Mouse (Mus musculus) ES-Bruce4 (cell line): ENCODE measurements at regions not wholly inside any gene's neighbourhood (a gene's known extent, or its start where the extent isn't known, plus 50 kb on each side); places are given as distances from the start of the nearest gene placed in this dataset.

ENCODE experiments used
- H3K27ac ChIP-seq: 2 replicates; pipeline ENCODE4 v1.5.1; 2012; ENCODE audit warnings: low read length, inconsistent platforms; ENCODE audit not compliant: insufficient read depth
- H3K27me3 ChIP-seq: 2 replicates; pipeline ENCODE4 v1.6.1; 2012; ENCODE audit warnings: mild to moderate bottlenecking, low read length, inconsistent platforms; ENCODE audit not compliant: control insufficient read depth, poor library complexity, insufficient read depth, severe bottlenecking
- H3K36me3 ChIP-seq: 2 replicates; pipeline ENCODE4 v1.6.1; 2012; ENCODE audit warnings: inconsistent platforms, mild to moderate bottlenecking, low read length, moderate library complexity; ENCODE audit not compliant: control insufficient read depth, poor library complexity, insufficient read depth, severe bottlenecking
- H3K4me1 ChIP-seq: one replicate; pipeline ENCODE4 v1.8.1; 2011; ENCODE audit warnings: low read length; ENCODE audit not compliant: control insufficient read depth, insufficient read depth
- H3K4me3 ChIP-seq: 2 replicates; pipeline ENCODE4 v1.5.1; 2011; ENCODE audit warnings: low read depth, mild to moderate bottlenecking, low read length
- H3K9ac ChIP-seq: 2 replicates; pipeline ENCODE4 v1.6.1; 2012; ENCODE audit warnings: low read depth, mild to moderate bottlenecking, inconsistent platforms; ENCODE audit not compliant: poor library complexity, severe bottlenecking
- H3K9me3 ChIP-seq: replicated peaks from 2 replicates; pipeline ENCODE4 v1.6.1; 2012; ENCODE audit warnings: mild to moderate bottlenecking, low read length, inconsistent platforms; ENCODE audit not compliant: control insufficient read depth, poor library complexity, insufficient read depth, severe bottlenecking
- CTCF ChIP-seq: IDR thresholded peaks from one replicate; pipeline ENCODE4 v1.8.1; 2011; ENCODE audit warnings: low read depth, low read length
- EP300 ChIP-seq: IDR thresholded peaks from 2 replicates; pipeline ENCODE4 v1.6.1; 2011; ENCODE audit warnings: low read depth, low read length; ENCODE audit not compliant: insufficient read depth
- POLR2A ChIP-seq: IDR thresholded peaks from one replicate; pipeline ENCODE4 v1.8.1; 2011; ENCODE audit warnings: low read length; ENCODE audit not compliant: insufficient read depth

DNA sequence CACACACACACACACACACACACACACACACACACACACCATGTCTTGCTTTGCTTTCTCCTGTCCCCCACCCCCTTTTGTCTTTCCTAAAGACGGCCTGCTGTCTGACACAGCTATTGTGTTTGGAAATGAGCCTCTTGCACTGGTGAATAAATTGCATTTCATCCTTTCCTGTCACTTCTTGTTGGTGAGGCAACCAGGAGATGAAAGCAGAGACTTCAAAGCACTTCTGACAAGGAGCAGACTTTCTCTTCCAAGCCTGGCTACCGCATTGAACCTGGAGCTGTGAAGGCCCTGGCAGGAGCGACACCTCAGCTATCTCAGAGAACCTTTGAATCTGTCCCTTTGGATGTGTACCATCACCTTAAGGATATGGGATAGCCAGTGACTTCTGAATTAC, 199.4 kb upstream of the Ncam1 start:
- H3K4me1 ChIP-seq: no peaks in the 10 kb centered on the region
- H3K4me3 ChIP-seq: no peak overlapping the region
- H3K9ac ChIP-seq: no peak overlapping the region
- H3K36me3 ChIP-seq: no peaks in the 10 kb centered on the region
- TF ChIP-seq CTCF: no peak
- TF ChIP-seq EP300: no peak
- TF ChIP-seq POLR2A: no peak
- H3K9me3 ChIP-seq: no peaks in the 10 kb centered on the region; the same call in none of the 2 replicates
- H3K27ac ChIP-seq: no peak overlapping the region
- no peaks in the 10 kb centered on the region for H3K27me3 ChIP-seq

DNA sequence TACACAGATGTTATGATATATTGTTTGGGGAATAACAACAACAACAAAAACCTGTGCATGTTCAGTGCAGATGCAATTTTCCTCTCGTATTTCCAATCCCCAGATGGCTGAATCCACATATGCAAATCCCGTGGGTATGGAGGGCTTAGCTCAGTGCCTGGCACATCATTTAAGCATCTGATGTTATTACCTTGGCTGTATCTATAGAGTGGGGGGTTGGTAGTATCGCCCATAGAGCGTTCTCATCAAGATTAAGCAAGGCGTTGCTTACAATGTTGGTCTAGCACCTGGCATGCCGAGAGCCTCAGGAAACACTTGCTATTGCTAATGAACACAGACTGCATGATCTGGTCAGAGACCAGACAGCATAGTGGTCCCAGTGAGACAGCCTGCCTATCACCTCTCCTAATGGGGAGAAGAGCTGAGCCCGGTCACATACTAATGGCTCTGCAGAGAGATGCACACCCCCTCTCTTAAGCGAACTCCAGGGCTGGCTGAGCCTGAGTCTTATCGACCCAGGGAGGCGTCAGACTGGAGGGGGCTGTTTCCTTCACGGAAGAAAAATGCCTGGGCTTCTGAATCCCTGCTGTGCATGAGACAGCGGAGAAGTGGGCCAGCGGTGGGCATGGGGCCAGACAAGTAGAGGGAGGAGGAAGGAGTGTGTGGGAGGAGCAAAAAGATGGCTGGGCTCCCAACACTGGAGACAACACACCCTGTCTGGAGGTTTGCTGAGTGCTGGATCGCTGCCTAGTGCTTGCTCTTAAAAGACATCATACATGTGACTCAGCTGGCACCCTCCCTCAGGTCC, 190.9 kb upstream of the Ncam1 start:
- Histone ChIP-seq H3K27me3 (no peaks in the 10 kb centered on the region), H3K9me3 (no peaks in the 10 kb centered on the region), H3K4me3 (no peak overlapping the region), H3K27ac (no peak overlapping the region), H3K36me3 (no peaks in the 10 kb centered on the region), H3K9ac (no peak overlapping the region), H3K4me1 (no peaks in the 10 kb centered on the region)
- TF ChIP-seq POLR2A (no peak), CTCF (no peak), EP300 (no peak)

DNA sequence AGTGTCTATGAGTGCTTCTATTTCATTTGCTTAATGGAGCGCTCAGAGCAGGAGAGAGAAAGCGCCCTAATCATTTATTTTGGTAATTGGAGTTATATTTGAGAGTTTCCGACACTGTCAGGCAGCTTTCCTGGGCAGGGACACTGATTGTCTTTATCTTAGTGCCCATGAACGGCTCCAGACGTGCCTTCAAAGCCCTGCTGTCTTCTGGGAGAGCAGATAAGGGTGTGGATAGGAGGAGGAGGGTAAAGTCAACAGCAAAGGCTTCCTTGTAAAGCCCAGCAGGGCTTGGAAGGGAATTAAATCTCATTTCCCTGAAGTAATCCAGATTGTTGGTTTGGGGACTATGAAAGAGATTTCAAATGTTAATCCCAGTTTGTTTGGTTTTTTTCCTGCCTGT, 189.3 kb upstream of the Ncam1 start:
- Histone ChIP-seq H3K4me1 (no peaks in the 10 kb centered on the region), H3K36me3 (no peaks in the 10 kb centered on the region), H3K4me3 (no peak overlapping the region), H3K27ac (no peak overlapping the region), H3K27me3 (no peaks in the 10 kb centered on the region), H3K9ac (no peak overlapping the region), H3K9me3 (no peaks in the 10 kb centered on the region)
- TF ChIP-seq EP300: no peak
- TF ChIP-seq CTCF: no peak

DNA sequence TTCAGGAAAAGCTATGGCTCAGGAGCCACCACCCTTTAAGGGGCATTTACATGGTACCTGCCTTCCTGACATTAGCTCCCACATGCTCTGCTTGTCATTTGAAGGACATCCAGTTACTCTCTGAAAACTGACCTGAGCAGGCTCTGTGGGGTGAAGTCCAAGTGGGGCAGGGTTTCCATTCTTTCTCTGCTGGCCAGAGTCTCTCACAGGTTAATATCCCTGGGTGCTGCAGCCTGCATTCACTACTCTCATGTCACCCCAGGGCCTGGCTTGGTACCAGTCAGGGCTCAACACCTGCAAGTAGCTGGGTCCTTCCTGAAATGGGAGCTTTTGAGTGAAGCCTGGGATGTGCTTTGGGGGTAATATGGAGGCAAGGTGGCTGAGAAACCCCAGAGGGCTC, 188.8 kb upstream of the Ncam1 start:
- Histone ChIP-seq H3K4me3 (no peak overlapping the region), H3K9me3 (no peaks in the 10 kb centered on the region), H3K27me3 (no peaks in the 10 kb centered on the region), H3K9ac (no peak overlapping the region), H3K4me1 (no peaks in the 10 kb centered on the region), H3K36me3 (no peaks in the 10 kb centered on the region), H3K27ac (no peak overlapping the region)
- TF ChIP-seq POLR2A (no peak), CTCF (no peak), EP300 (no peak)

DNA sequence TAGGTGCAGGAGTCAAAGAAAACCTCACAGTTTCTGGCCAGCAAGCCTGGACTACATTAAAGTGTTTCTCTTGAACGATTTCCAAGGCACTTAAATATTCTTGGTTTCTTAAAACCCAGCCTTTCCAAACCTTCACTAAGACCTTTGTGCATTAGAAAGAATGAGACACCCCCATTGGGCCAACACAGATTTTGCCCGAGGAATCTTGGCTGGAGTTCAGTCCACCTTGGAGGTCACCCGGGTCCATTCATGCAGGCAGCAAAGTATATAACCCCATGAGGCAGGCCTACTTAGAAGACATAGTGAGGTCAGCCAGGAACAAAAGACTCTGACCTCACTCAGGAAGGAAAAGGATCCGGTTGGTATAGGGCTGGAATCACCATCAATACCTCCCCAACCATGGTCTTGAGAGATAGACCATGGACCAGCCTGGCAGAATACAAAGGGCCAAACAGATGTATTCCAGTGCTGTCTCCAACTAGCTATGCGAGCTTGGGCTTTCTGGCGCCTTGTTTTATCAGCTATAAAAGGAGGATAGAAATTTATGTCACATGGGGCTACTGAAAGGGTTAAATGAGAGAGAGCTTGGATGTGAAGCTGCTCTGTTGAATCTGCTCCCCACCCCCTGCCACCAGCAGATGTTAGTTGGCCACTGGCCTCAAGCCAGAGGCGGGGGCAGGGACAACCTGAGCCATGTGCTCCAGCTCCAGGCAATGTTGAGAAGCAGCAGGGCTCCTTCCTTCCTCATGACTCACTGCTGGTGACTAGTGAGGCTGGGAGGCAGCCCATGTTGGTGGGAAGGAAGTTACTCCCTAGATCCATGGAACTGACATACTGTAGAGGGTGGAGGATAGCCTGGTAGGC, 181.9 kb upstream of the Ncam1 start:
- H3K4me3 ChIP-seq: no peak overlapping the region
- no peaks in the 10 kb centered on the region for H3K36me3 ChIP-seq
- TF ChIP-seq POLR2A (no peak), CTCF (no peak), EP300 (peak; percentile 65; the same call in 1 of the 2 replicates)
- no peak overlapping the region for H3K27ac ChIP-seq
- peaks cover 2% of the 10 kb centered on the region for H3K4me1 ChIP-seq
- H3K27me3 ChIP-seq: no peaks in the 10 kb centered on the region
- H3K9me3 ChIP-seq: no peaks in the 10 kb centered on the region
- no peak overlapping the region for H3K9ac ChIP-seq
